Mouse (Mus musculus): Measurements from ENCODE around the gene Otop2. TPM values are rescaled to one million over a fixed set of nuclear protein-coding genes. Genes with fewer than 3 reads are reported as not detected.

Otop2 gene
- polyA plus RNA-seq, 1 experiment from 2014 or later = not detected

DNA sequence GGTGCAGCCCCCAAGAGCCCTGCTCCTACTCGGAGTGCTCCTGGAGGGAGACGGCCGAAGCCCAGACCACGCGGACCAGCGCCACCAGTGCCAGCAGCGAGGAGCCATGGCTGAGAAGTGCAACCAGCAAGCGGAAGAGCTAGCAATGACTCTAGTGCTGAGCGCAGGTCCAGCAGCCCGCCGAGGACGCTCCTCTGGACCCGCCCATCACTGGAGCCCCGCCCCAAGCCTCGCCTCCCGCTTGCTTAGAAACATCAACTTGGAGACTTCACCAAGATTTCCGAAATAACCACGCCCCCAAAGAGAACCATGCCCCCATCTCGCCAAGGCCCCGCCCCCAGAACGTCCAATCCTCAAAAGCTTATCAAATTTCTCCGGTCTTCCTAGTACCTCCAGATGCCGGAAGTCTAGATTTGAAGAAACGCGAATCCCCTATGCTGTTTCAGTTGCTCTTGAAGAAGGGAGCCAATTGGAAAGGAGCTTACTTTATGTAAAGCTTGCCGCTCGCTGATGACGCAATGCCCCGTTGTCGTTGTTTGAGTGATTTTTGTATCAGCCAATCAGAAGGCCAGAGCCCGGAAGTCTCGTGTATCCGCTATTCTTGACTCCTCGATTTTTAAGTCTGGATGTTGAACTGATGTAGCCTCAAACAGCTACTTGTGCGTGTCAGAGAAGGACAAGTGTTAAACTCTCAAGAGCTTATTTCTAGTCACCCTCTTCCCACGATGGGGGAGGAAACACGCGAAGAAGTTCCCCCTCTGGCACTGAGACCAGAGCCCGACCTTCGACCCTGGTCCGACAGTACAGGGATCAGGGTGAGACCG lies 30.0 kb upstream of the Otop2 start, which contains the start of gene Fdxr:
Gene Fdxr, minus strand, starts transcription at position 271 of the 824 bp plus-strand sequence.
- peak within 1 kb of the TSS; percentile 84 for H3K9ac ChIP-seq
- ATAC-seq (ENCODE audit: low read depth) = peak; percentile 92

DNA sequence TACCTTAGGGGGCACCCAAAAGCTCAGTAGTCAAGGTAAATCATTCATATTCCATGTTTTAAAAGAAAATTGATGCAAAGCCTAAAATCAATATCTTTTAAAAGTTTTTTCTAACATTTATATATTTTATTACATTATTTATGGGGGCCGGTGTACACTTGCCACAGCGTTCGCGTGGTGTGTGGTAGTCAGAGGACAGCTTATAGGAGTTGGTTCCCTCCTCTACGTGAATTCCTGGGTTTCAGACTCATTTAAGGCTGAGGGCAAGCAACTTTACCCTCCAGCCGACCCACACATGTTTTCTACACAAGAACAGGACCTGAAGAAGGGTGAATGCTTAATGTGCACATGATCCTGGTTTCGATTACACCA lies 29.4 kb upstream of the Otop2 start:
- peak overlapping the region; percentile 85 for H3K27ac ChIP-seq
- H3K27me3 ChIP-seq = no peaks in the 10 kb centered on the region
- ATAC-seq (ENCODE audit: low read depth) (no peak; the same call in 1 of the 2 replicates), DNase-seq (no peak)
- H3K36me3 ChIP-seq = no peaks in the 10 kb centered on the region
- peaks cover 66% of the 10 kb centered on the region for H3K4me1 ChIP-seq (replicated peaks)
- 16% methylated on average over 7 of the region's 7 CpGs for WGBS (ENCODE audit: insufficient replicate concordance)
- H3K4me2 ChIP-seq = peak overlapping the region; percentile 93
- H3K4me3 ChIP-seq (replicated peaks) = peak overlapping the region; percentile 70
- H3K9ac ChIP-seq = peak overlapping the region; percentile 77
- no peaks in the 10 kb centered on the region for H3K9me3 ChIP-seq (replicated peaks)

More for the DNA sequence above, 30.0 kb upstream of the Otop2 start, which contains the start of gene Fdxr:
- peak within 1 kb of the TSS; percentile 93 for H3K4me2 ChIP-seq
- H3K27me3 ChIP-seq = no peaks in the 10 kb centered on the region
- DNase-seq = peak; percentile 98
- no peaks in the 10 kb centered on the region for H3K9me3 ChIP-seq (replicated peaks)
- peak within 1 kb of the TSS; percentile 70 for H3K4me3 ChIP-seq (replicated peaks)
- H3K27ac ChIP-seq = peak within 1 kb of the TSS; percentile 85
- peaks cover 70% of the 10 kb centered on the region for H3K4me1 ChIP-seq (replicated peaks)
- under 1% methylated on average over 42 of the region's 42 CpGs for WGBS (ENCODE audit: insufficient replicate concordance)
- H3K36me3 ChIP-seq = no peaks in the 10 kb centered on the region

DNA sequence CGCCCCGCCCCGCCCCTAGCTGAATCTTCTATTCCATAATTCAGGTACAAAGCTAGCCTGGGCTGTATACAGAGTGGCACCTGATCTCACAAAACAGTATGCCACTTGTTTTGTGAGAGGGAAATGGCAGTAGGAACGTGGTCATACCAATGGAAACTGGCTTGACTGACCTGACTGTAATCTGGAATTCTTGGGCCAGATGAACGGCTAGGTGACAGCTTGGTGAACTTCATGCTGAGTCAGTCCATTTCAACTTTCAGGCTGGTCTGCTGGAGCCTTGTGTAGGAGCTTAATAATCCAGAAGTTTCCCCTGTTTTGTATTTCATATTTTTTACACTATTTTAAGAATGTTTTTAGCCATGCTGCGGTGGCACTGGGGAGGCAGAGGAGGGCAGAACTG lies 28.8 kb upstream of the Otop2 start:
- peaks cover 60% of the 10 kb centered on the region for H3K4me1 ChIP-seq (replicated peaks)
- no peaks in the 10 kb centered on the region for H3K27me3 ChIP-seq
- no peak for ATAC-seq (ENCODE audit: low read depth)
- peak overlapping the region; percentile 93 for H3K4me2 ChIP-seq
- no peak overlapping the region for H3K27ac ChIP-seq
- no peaks in the 10 kb centered on the region for H3K36me3 ChIP-seq
- peak overlapping the region; percentile 77; the same call in 1 of the 2 replicates for H3K9ac ChIP-seq
- peak; percentile 19 for DNase-seq
- H3K4me3 ChIP-seq (replicated peaks) = peak overlapping the region; percentile 70
- WGBS (ENCODE audit: insufficient replicate concordance) = 68% methylated on average over 6 of the region's 6 CpGs
- H3K9me3 ChIP-seq (replicated peaks) = no peaks in the 10 kb centered on the region

DNA sequence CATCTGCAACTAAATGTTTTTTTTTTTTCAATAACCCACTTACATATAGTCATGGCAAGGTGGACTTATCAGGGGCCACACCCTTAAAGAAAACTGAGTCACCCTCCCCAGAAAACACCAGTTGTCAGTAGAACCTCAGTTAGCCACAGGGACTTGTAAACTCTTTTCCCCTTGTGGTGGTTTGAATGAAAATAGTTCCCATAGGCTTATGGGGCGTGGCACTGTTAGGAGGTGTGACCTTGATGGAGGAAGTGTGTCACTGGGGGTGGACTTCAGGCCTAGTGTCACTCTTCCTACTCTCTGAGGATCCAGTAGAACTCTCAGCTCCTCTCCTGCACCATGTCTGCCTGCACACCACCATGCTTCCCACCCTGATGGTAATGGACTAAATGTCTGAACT lies 27.2 kb upstream of the Otop2 start:
- DNase-seq = peak; percentile 56
- Histone ChIP-seq H3K4me3 (replicated peaks) (no peak overlapping the region), H3K27ac (peak overlapping the region; percentile 23; the same call in 1 of the 2 replicates), H3K9ac (no peak overlapping the region), H3K9me3 (replicated peaks) (no peaks in the 10 kb centered on the region), H3K4me1 (replicated peaks) (peaks cover 46% of the 10 kb centered on the region), H3K27me3 (no peaks in the 10 kb centered on the region), H3K4me2 (no peak overlapping the region), H3K36me3 (no peaks in the 10 kb centered on the region)
- WGBS (ENCODE audit: insufficient replicate concordance) = 39% methylated on average over 1 of the region's 1 CpGs
- ATAC-seq (ENCODE audit: low read depth) = no peak

- Histone ChIP-seq H3K9ac (no peak overlapping the region), H3K4me1 (replicated peaks) (peaks cover 27% of the 10 kb centered on the region), H3K9me3 (replicated peaks) (no peaks in the 10 kb centered on the region), H3K27me3 (no peaks in the 10 kb centered on the region), H3K27ac (no peak overlapping the region), H3K4me3 (replicated peaks) (no peak overlapping the region), H3K36me3 (no peaks in the 10 kb centered on the region), H3K4me2 (no peak overlapping the region)
- ATAC-seq (ENCODE audit: low read depth) = no peak
- DNase-seq = no peak
- WGBS (ENCODE audit: insufficient replicate concordance) = 70% methylated on average over 8 of the region's 8 CpGs
These were observed 24.7 kb upstream of the Otop2 start for GRCm38 (mm10) chr11:115282295-115282694.

DNA sequence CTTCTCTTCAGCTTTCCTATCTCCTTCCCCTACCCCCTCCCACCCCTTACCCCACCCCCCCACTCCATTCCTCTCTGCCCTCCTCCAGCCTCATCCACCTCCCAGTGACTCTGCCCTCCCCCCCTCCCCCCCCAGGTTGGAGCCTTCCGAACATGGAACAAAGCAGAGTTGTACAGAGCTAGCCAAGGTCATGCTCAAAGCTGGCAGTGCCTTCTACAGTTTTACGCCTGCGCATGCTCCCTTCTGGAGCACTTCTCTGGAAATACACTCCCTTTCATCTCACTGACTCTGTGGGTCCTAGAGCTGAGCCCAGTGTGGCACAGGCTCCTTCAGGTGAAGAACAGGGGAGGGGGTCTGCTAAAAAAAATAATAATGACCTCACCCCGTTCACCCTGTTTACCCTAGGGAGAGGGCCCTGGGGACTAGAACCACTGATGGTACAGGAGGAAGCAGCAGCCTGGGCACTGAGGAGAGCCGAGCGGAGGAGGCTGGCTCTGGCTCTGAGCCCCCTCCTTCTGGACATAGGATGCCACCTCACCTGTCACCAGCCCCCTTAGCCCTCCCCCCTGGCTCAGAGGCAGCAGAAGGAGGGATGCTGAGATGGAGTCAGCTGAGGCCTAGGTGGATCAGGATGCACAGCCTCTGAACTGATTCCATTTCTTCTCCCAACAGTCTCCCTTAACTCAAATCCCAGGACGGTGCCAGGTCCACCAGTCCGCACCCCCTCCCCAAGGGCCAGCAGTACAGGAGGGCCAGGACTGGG lies 24.1 kb upstream of the Otop2 start:
- peaks cover 23% of the 10 kb centered on the region for H3K4me1 ChIP-seq (replicated peaks)
- DNase-seq (no peak), ATAC-seq (ENCODE audit: low read depth) (no peak)
- no peaks in the 10 kb centered on the region for H3K9me3 ChIP-seq (replicated peaks)
- no peak overlapping the region for H3K4me2 ChIP-seq
- no peak overlapping the region for H3K9ac ChIP-seq
- no peaks in the 10 kb centered on the region for H3K27me3 ChIP-seq
- H3K27ac ChIP-seq = no peak overlapping the region
- 74% methylated on average over 8 of the region's 8 CpGs for WGBS (ENCODE audit: insufficient replicate concordance)
- no peaks in the 10 kb centered on the region for H3K36me3 ChIP-seq
- H3K4me3 ChIP-seq (replicated peaks) = no peak overlapping the region

- Histone ChIP-seq H3K9ac (no peak overlapping the region), H3K4me3 (replicated peaks) (no peak overlapping the region), H3K9me3 (replicated peaks) (no peaks in the 10 kb centered on the region), H3K27ac (no peak overlapping the region), H3K4me2 (no peak overlapping the region), H3K27me3 (no peaks in the 10 kb centered on the region), H3K36me3 (no peaks in the 10 kb centered on the region), H3K4me1 (replicated peaks) (peaks cover 18% of the 10 kb centered on the region)
- ATAC-seq (ENCODE audit: low read depth) = no peak
- DNase-seq = no peak
- WGBS (ENCODE audit: insufficient replicate concordance) = 67% methylated on average over 9 of the region's 9 CpGs
These were observed 23.5 kb upstream of the Otop2 start for GRCm38 (mm10) chr11:115283486-115283765.

- WGBS (ENCODE audit: insufficient replicate concordance) = 73% methylated on average over 12 of the region's 12 CpGs
- Histone ChIP-seq H3K9ac (no peak overlapping the region), H3K4me2 (no peak overlapping the region), H3K27ac (no peak overlapping the region), H3K36me3 (no peaks in the 10 kb centered on the region), H3K27me3 (no peaks in the 10 kb centered on the region), H3K9me3 (replicated peaks) (no peaks in the 10 kb centered on the region), H3K4me3 (replicated peaks) (no peak overlapping the region), H3K4me1 (replicated peaks) (peaks cover 12% of the 10 kb centered on the region)
- DNase-seq (no peak), ATAC-seq (ENCODE audit: low read depth) (no peak)
These were observed 22.9 kb upstream of the Otop2 start for GRCm38 (mm10) chr11:115283891-115284620.

GRCm38 (mm10) chr11:115285282-115285681 lies 21.7 kb upstream of the Otop2 start:
- H3K36me3 ChIP-seq = no peaks in the 10 kb centered on the region
- H3K4me2 ChIP-seq = no peak overlapping the region
- no peak overlapping the region for H3K9ac ChIP-seq
- peaks cover under 1% of the 10 kb centered on the region for H3K4me1 ChIP-seq (replicated peaks)
- no peak overlapping the region for H3K27ac ChIP-seq
- H3K27me3 ChIP-seq = no peaks in the 10 kb centered on the region
- 18% methylated on average over 4 of the region's 4 CpGs for WGBS (ENCODE audit: insufficient replicate concordance)
- H3K4me3 ChIP-seq (replicated peaks) = no peak overlapping the region
- DNase-seq (no peak), ATAC-seq (ENCODE audit: low read depth) (no peak)
- no peaks in the 10 kb centered on the region for H3K9me3 ChIP-seq (replicated peaks)

DNA sequence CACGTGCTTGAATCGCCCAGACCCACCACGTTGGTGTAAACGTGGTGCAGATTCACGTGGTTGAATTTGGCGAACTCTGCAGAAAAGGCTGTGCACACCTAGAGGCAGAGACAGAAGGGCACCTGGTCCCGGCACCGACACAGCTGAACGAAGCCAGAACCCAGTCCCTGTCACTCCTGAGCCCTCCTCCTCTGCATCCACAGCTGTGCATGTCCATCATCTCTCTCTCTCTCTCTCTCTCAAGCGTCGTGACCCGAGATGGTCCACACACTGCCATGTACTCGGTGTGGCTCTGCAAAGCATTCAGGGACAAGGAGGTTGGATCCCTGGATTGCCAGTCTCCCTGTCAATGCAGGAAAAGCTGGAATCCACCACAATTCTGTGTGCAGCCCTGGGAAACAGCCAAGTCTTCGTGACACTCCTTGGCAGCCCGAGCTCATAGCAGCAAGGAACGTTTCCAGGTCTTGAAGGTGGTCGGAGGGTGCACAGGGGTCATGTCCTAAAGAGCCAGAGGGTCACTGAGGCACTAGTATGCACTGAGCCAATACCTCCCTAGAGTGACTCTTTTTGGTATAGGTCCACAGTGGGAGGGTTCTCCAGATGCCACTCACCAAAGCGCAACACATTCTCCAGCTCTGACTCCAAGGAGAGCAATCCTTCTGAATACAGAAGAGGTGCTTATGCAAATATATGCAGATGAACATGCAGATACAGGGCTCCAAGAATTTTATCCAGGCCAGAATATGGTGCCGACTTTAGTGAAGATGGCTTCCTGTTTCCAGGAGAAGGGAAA lies 20.6 kb upstream of the Otop2 start:
- peaks cover 9% of the 10 kb centered on the region for H3K4me1 ChIP-seq (replicated peaks)
- ATAC-seq (ENCODE audit: low read depth) (no peak), DNase-seq (no peak)
- H3K27ac ChIP-seq = no peak overlapping the region
- H3K9me3 ChIP-seq (replicated peaks) = no peaks in the 10 kb centered on the region
- no peaks in the 10 kb centered on the region for H3K36me3 ChIP-seq
- WGBS (ENCODE audit: insufficient replicate concordance) = 63% methylated on average over 19 of the region's 19 CpGs
- no peak overlapping the region for H3K4me3 ChIP-seq (replicated peaks)
- no peak overlapping the region for H3K4me2 ChIP-seq
- no peak overlapping the region for H3K9ac ChIP-seq
- H3K27me3 ChIP-seq = no peaks in the 10 kb centered on the region

Data from liver, embryonic 13.5 days (tissue).